In genomic region chr14:14346813-14347100, GRCm38 (mm10) we compare ENCODE assay signal across 8 mouse cellular contexts. TPM values are rescaled to one million over a fixed set of nuclear protein-coding genes. Genes with fewer than 3 reads are reported as not detected.
DNase-seq lines count a peak whose midpoint lies in the region; ATAC-seq and TF ChIP-seq lines count a peak whose summit lies in the region.

No protein-coding gene starts in this region.

- no peaks in the 10 kb centered on the region for H3K27me3 ChIP-seq in lung, embryonic 15.5 days
- H3K27me3 ChIP-seq in intestine, embryonic 14.5 days (replicated peaks; ENCODE audit: control insufficient read depth, insufficient read depth, low read length), result no peaks in the 10 kb centered on the region
- no peaks in the 10 kb centered on the region for H3K27me3 ChIP-seq in neural tube, embryonic 12.5 days (replicated peaks)

- 0 out of 2 replicates have a peak, but pooled peaks cover 5% of the 10 kb centered on the region for H3K36me3 ChIP-seq in lung, embryonic 15.5 days
- no peaks in the 10 kb centered on the region for H3K36me3 ChIP-seq in intestine, embryonic 14.5 days (ENCODE audit: control insufficient read depth, insufficient read depth, low read length)
- peaks cover 6% of the 10 kb centered on the region; the same call in 1 of the 2 replicates for H3K36me3 ChIP-seq in neural tube, embryonic 12.5 days

- TF ChIP-seq CTCF in embryonic fibroblast, embryonic 13.5 days (IDR thresholded peaks at IDR 0.05; ENCODE audit: borderline replicate concordance, insufficient read depth, low read length), result no peak

- H3K4me3 ChIP-seq in lung, embryonic 15.5 days, result peak overlapping the region; percentile 61
- H3K4me3 ChIP-seq in embryonic fibroblast, embryonic 13.5 days (ENCODE audit: insufficient read depth, low read length), result peak overlapping the region; percentile 35
- peak overlapping the region; percentile 50 for H3K4me3 ChIP-seq in intestine, embryonic 14.5 days (ENCODE audit: low read depth, low read length)
- peak overlapping the region; percentile 64 for H3K4me3 ChIP-seq in neural tube, embryonic 12.5 days

- no peak for TF ChIP-seq POLR2A in embryonic fibroblast, embryonic 13.5 days (IDR thresholded peaks at IDR 0.05; ENCODE audit: low read depth, low read length)

- H3K4me1 ChIP-seq in lung, embryonic 15.5 days, result no peaks in the 10 kb centered on the region
- no peaks in the 10 kb centered on the region for H3K4me1 ChIP-seq in embryonic fibroblast, embryonic 13.5 days (ENCODE audit: control insufficient read depth, insufficient read depth, low read length)
- H3K4me1 ChIP-seq in intestine, embryonic 14.5 days (replicated peaks; ENCODE audit: control insufficient read depth, insufficient read depth, low read length), result no peaks in the 10 kb centered on the region
- peaks cover 3% of the 10 kb centered on the region; the same call in 1 of the 2 replicates for H3K4me1 ChIP-seq in neural tube, embryonic 12.5 days

- peak overlapping the region; percentile 86 for H3K4me2 ChIP-seq in lung, embryonic 15.5 days
- peak overlapping the region; percentile 76 for H3K4me2 ChIP-seq in intestine, embryonic 14.5 days (ENCODE audit: low read length)
- peak overlapping the region; percentile 73 for H3K4me2 ChIP-seq in neural tube, embryonic 12.5 days (replicated peaks)

- no peak for DNase-seq in lung, postnatal 14 days
- no peak for DNase-seq in intestine, embryonic 14.5 days (ENCODE audit: low spot score)
- no peak for DNase-seq in adrenal gland, adult 18-20 months (ENCODE audit: low spot score in 2 of 2)
- DNase-seq in urinary bladder, postnatal 36 days (ENCODE audit: low spot score in 2 of 2), result no peak
- DNase-seq in left cerebral cortex, adult 18-20 months (ENCODE audit: low spot score in 2 of 2), result no peak

- peaks cover 44% of the 10 kb centered on the region for H3K9me3 ChIP-seq in lung, embryonic 15.5 days
- H3K9me3 ChIP-seq in intestine, embryonic 14.5 days (ENCODE audit: control insufficient read depth, low read length), result peaks cover 52% of the 10 kb centered on the region
- peaks cover 47% of the 10 kb centered on the region for H3K9me3 ChIP-seq in neural tube, embryonic 12.5 days

- peak; percentile 9; the same call in 1 of the 2 replicates for ATAC-seq in lung, embryonic 15.5 days (ENCODE audit: borderline replicate concordance, extremely low read depth, low FRiP score, low TSS enrichment)
- peak; percentile 6 for ATAC-seq in intestine, embryonic 14.5 days (replicated peaks; ENCODE audit: low FRiP score, low TSS enrichment, low read depth)
- peak; percentile 8 for ATAC-seq in neural tube, embryonic 12.5 days (ENCODE audit: low FRiP score, low read depth)

- H3K27ac ChIP-seq in lung, embryonic 15.5 days, result peak overlapping the region; percentile 80
- no peak overlapping the region for H3K27ac ChIP-seq in embryonic fibroblast, embryonic 13.5 days (ENCODE audit: insufficient read depth, low read length)
- H3K27ac ChIP-seq in intestine, embryonic 14.5 days (ENCODE audit: low read depth), result peak overlapping the region; percentile 64; the same call in 1 of the 2 replicates
- H3K27ac ChIP-seq in neural tube, embryonic 12.5 days, result no peak overlapping the region

- H3K9ac ChIP-seq in lung, embryonic 15.5 days, result peak overlapping the region; percentile 41
- H3K9ac ChIP-seq in intestine, embryonic 14.5 days (ENCODE audit: low read length), result no peak overlapping the region; the same call in 1 of the 2 replicates
- H3K9ac ChIP-seq in neural tube, embryonic 12.5 days, result peak overlapping the region; percentile 64

- 34% methylated on average over 16 of the region's 16 CpGs for WGBS in lung, embryonic 15.5 days
- 24% methylated on average over 12 of the region's 16 CpGs for WGBS in intestine, embryonic 14.5 days
- 24% methylated on average over 16 of the region's 16 CpGs for WGBS in neural tube, embryonic 12.5 days

RNA-seq across cellular contexts. Expression of gene Il3ra, which starts 0.7 kb away (rescaled TPM):
- polyA plus RNA-seq in lung, embryonic 15.5 days (2015; fragmentation: Nextera tagmentation; extraction: Ambion mirVana), result 9.3 and 12.9 TPM in 2 replicates
- polyA plus RNA-seq in embryonic fibroblast, embryonic 13.5 days (2011; ENCODE audit: insufficient read length, low read depth, missing spikeins), result 24.4 and 28.0 TPM in 2 replicates
- 5.7 and 6.2 TPM in 2 replicates for polyA plus RNA-seq in intestine, embryonic 14.5 days (2014; fragmentation: Nextera tagmentation; extraction: Ambion mirVana)
- polyA plus RNA-seq in neural tube, embryonic 12.5 days (2016; fragmentation: Nextera tagmentation; extraction: Ambion mirVana), result 4.1 and 5.0 TPM in 2 replicates
- total RNA-seq in adrenal gland, adult 18-20 months (2021), result 1 to 10 TPM; 5.6 to 8.0 TPM
- total RNA-seq in left cerebral cortex, adult 18-20 months (2021), result 1 to 10 TPM; 3.4 TPM

RNA-seq across cellular contexts. Expression of gene Olfr31, which starts 24.1 kb away (rescaled TPM):
- not detected in 2 replicates for polyA plus RNA-seq in lung, embryonic 15.5 days (2015; fragmentation: Nextera tagmentation; extraction: Ambion mirVana)
- polyA plus RNA-seq in embryonic fibroblast, embryonic 13.5 days (2011; ENCODE audit: insufficient read length, low read depth, missing spikeins), result not detected in 2 replicates
- not detected in 2 replicates for polyA plus RNA-seq in intestine, embryonic 14.5 days (2014; fragmentation: Nextera tagmentation; extraction: Ambion mirVana)
- not detected in 2 replicates for polyA plus RNA-seq in neural tube, embryonic 12.5 days (2016; fragmentation: Nextera tagmentation; extraction: Ambion mirVana)
- not detected for total RNA-seq in adrenal gland, adult 18-20 months (2021)
- total RNA-seq in left cerebral cortex, adult 18-20 months (2021), result not detected

RNA-seq across cellular contexts. Expression of gene Olfr721-ps1, which starts 54.3 kb away (rescaled TPM):
- polyA plus RNA-seq in lung, embryonic 15.5 days (2015; fragmentation: Nextera tagmentation; extraction: Ambion mirVana), result not detected in 2 replicates
- not detected in 2 replicates for polyA plus RNA-seq in embryonic fibroblast, embryonic 13.5 days (2011; ENCODE audit: insufficient read length, low read depth, missing spikeins)
- polyA plus RNA-seq in intestine, embryonic 14.5 days (2014; fragmentation: Nextera tagmentation; extraction: Ambion mirVana), result not detected in 2 replicates
- polyA plus RNA-seq in neural tube, embryonic 12.5 days (2016; fragmentation: Nextera tagmentation; extraction: Ambion mirVana), result not detected in 2 replicates
- not detected for total RNA-seq in adrenal gland, adult 18-20 months (2021)
- not detected for total RNA-seq in left cerebral cortex, adult 18-20 months (2021)

Comparison
In these comparisons a context has a peak if more than half of its experiments do, and no peak if none do; other contexts are left out.
1. H3K27ac ChIP-seq: peak in lung, embryonic 15.5 days (single experiment) and intestine, embryonic 14.5 days (single experiment); none in embryonic fibroblast, embryonic 13.5 days (single experiment) and neural tube, embryonic 12.5 days (single experiment).
2. Peak in every context shown above with its lines, with median percentiles within 50 percentile points of each other: ATAC-seq, H3K4me2 ChIP-seq and H3K4me3 ChIP-seq.